ENCODE assay signal across 16 mouse cellular contexts in genomic region chr6:22014291-22014911, GRCm38 (mm10). TPM values are rescaled to one million over a fixed set of nuclear protein-coding genes. Genes with fewer than 3 reads are reported as not detected.
DNase-seq lines count a peak whose midpoint lies in the region; ATAC-seq lines count a peak whose summit lies in the region.
"Had no signal": no experiment of that assay in that cellular context is flagged by ENCODE, and none has a peak within 500 bp of the region (broad histone marks: within the 10 kb centered on the region; RNA-seq: fewer than 3 reads in every experiment).

No protein-coding gene starts in this region.

- no peaks in the 10 kb centered on the region for H3K4me1 ChIP-seq in hindbrain, embryonic 13.5 days (replicated peaks)
- no peaks in the 10 kb centered on the region for H3K4me1 ChIP-seq in hindbrain, embryonic 11.5 days (replicated peaks; ENCODE audit: control insufficient read depth, insufficient read depth, low read length)
- peaks cover 23% of the 10 kb centered on the region for H3K4me1 ChIP-seq in lung, embryonic 15.5 days
- peaks cover 15% of the 10 kb centered on the region; the same call in 1 of the 2 replicates for H3K4me1 ChIP-seq in embryonic facial prominence, embryonic 12.5 days
- peaks cover 23% of the 10 kb centered on the region for H3K4me1 ChIP-seq in limb, embryonic 13.5 days

- H3K9ac ChIP-seq in hindbrain, embryonic 13.5 days = no peak overlapping the region
- H3K9ac ChIP-seq in hindbrain, embryonic 11.5 days (ENCODE audit: low read depth, low read length) = no peak overlapping the region
- no peak overlapping the region for H3K9ac ChIP-seq in lung, embryonic 15.5 days
- H3K9ac ChIP-seq in embryonic facial prominence, embryonic 12.5 days = no peak overlapping the region
- H3K9ac ChIP-seq in limb, embryonic 13.5 days = no peak overlapping the region

- no peak overlapping the region for H3K4me3 ChIP-seq in hindbrain, embryonic 13.5 days
- H3K4me3 ChIP-seq in hindbrain, embryonic 11.5 days (ENCODE audit: low read depth, low read length) = no peak overlapping the region
- no peak overlapping the region for H3K4me3 ChIP-seq in lung, embryonic 15.5 days
- H3K4me3 ChIP-seq in embryonic facial prominence, embryonic 12.5 days = no peak overlapping the region
- no peak overlapping the region for H3K4me3 ChIP-seq in limb, embryonic 13.5 days
- H3K4me3 ChIP-seq: layer of hippocampus, adult 2 months had no signal

- H3K36me3 ChIP-seq in hindbrain, embryonic 13.5 days = no peaks in the 10 kb centered on the region
- no peaks in the 10 kb centered on the region for H3K36me3 ChIP-seq in hindbrain, embryonic 11.5 days (ENCODE audit: control insufficient read depth, insufficient read depth, low read length)
- no peaks in the 10 kb centered on the region for H3K36me3 ChIP-seq in lung, embryonic 15.5 days
- H3K36me3 ChIP-seq in embryonic facial prominence, embryonic 12.5 days = no peaks in the 10 kb centered on the region
- H3K36me3 ChIP-seq in limb, embryonic 13.5 days = peaks cover 16% of the 10 kb centered on the region

- no peak overlapping the region for H3K4me2 ChIP-seq in hindbrain, embryonic 13.5 days
- H3K4me2 ChIP-seq in hindbrain, embryonic 11.5 days (replicated peaks; ENCODE audit: low read depth, low read length) = no peak overlapping the region
- H3K4me2 ChIP-seq in lung, embryonic 15.5 days = no peak overlapping the region
- no peak overlapping the region for H3K4me2 ChIP-seq in embryonic facial prominence, embryonic 12.5 days (replicated peaks)
- no peak overlapping the region for H3K4me2 ChIP-seq in limb, embryonic 13.5 days (replicated peaks)

- H3K9me3 ChIP-seq in hindbrain, embryonic 13.5 days = no peaks in the 10 kb centered on the region
- no peaks in the 10 kb centered on the region for H3K9me3 ChIP-seq in hindbrain, embryonic 11.5 days (ENCODE audit: control insufficient read depth, low read length)
- no peaks in the 10 kb centered on the region for H3K9me3 ChIP-seq in lung, embryonic 15.5 days
- no peaks in the 10 kb centered on the region for H3K9me3 ChIP-seq in embryonic facial prominence, embryonic 12.5 days
- no peaks in the 10 kb centered on the region for H3K9me3 ChIP-seq in limb, embryonic 13.5 days

- no peak for DNase-seq in hindbrain, embryonic 11.5 days (ENCODE audit: low spot score)
- DNase-seq in lung, postnatal 36 days = no peak
- no peak for DNase-seq in layer of hippocampus, postnatal 10 days (ENCODE audit: low spot score in 2 of 2)
- DNase-seq: adrenal gland, postnatal 36 days; gastrocnemius, postnatal 25 days; kidney, adult 2 months; right cerebral cortex, postnatal 4 days; thymus, postnatal 25 days had no signal

- ATAC-seq in hindbrain, embryonic 13.5 days (ENCODE audit: low FRiP score) = 0 out of 2 replicates have a peak, but pooled peaks have one; percentile 24
- ATAC-seq in hindbrain, embryonic 11.5 days (ENCODE audit: low FRiP score) = no peak
- 0 out of 2 replicates have a peak, but pooled peaks have one; percentile 2 for ATAC-seq in lung, embryonic 15.5 days (ENCODE audit: borderline replicate concordance, extremely low read depth, low FRiP score, low TSS enrichment)
- ATAC-seq in embryonic facial prominence, embryonic 12.5 days (ENCODE audit: insufficient number of reproducible peaks, insufficient read depth, low FRiP score, low TSS enrichment) = 0 out of 2 replicates have a peak, but pooled peaks have one; percentile 55
- ATAC-seq in limb, embryonic 13.5 days (ENCODE audit: low FRiP score, low read depth) = peak; percentile 30; the same call in 1 of the 2 replicates
- ATAC-seq: activated CD4-positive, CD25-positive, alpha-beta regulatory T cell, adult 4 months; CD4-positive, CD25-positive, alpha-beta regulatory T cell, adult 4 months had no signal

- no peaks in the 10 kb centered on the region for H3K27me3 ChIP-seq in hindbrain, embryonic 13.5 days
- no peaks in the 10 kb centered on the region for H3K27me3 ChIP-seq in hindbrain, embryonic 11.5 days (ENCODE audit: control insufficient read depth, insufficient read depth, low read length)
- H3K27me3 ChIP-seq in lung, embryonic 15.5 days = no peaks in the 10 kb centered on the region
- no peaks in the 10 kb centered on the region for H3K27me3 ChIP-seq in embryonic facial prominence, embryonic 12.5 days
- no peaks in the 10 kb centered on the region for H3K27me3 ChIP-seq in limb, embryonic 13.5 days

- 97% methylated on average over 6 of the region's 6 CpGs for WGBS in hindbrain, embryonic 13.5 days
- WGBS in hindbrain, embryonic 11.5 days = 94% methylated on average over 6 of the region's 6 CpGs
- WGBS in lung, embryonic 15.5 days = 88% methylated on average over 6 of the region's 6 CpGs
- WGBS in embryonic facial prominence, embryonic 12.5 days = 92% methylated on average over 6 of the region's 6 CpGs
- 94% methylated on average over 6 of the region's 6 CpGs for WGBS in limb, embryonic 13.5 days

- no peak overlapping the region for H3K27ac ChIP-seq in hindbrain, embryonic 13.5 days
- no peak overlapping the region for H3K27ac ChIP-seq in hindbrain, embryonic 11.5 days (ENCODE audit: low read depth, low read length)
- H3K27ac ChIP-seq in lung, embryonic 15.5 days = no peak overlapping the region
- no peak overlapping the region for H3K27ac ChIP-seq in embryonic facial prominence, embryonic 12.5 days
- H3K27ac ChIP-seq in limb, embryonic 13.5 days = no peak overlapping the region
- H3K27ac ChIP-seq: layer of hippocampus, adult 2 months; macrophage had no signal

RNA-seq across cellular contexts. Expression of gene Cped1, which starts 28.7 kb away (rescaled TPM):
- 4.3 and 4.4 TPM in 2 replicates for polyA plus RNA-seq in hindbrain, embryonic 13.5 days (2015; fragmentation: Nextera tagmentation; extraction: Ambion mirVana)
- 15.6 and 22.5 TPM in 2 replicates for polyA plus RNA-seq in hindbrain, embryonic 11.5 days (2014; fragmentation: Nextera tagmentation; extraction: Ambion mirVana)
- 24.3 and 25.0 TPM in 2 replicates for polyA plus RNA-seq in lung, embryonic 15.5 days (2015; fragmentation: Nextera tagmentation; extraction: Ambion mirVana)
- polyA plus RNA-seq in embryonic facial prominence, embryonic 12.5 days (2016; fragmentation: Nextera tagmentation; extraction: Ambion mirVana) = 34.7 and 35.9 TPM in 2 replicates
- 53.1 and 53.5 TPM in 2 replicates for polyA plus RNA-seq in limb, embryonic 13.5 days (2015; fragmentation: Nextera tagmentation; extraction: Ambion mirVana)
- total RNA-seq in layer of hippocampus, postnatal 10 days (2021) = 1 to 10 TPM; 2.0 to 2.1 TPM
